Mouse (Mus musculus): ENCODE data around the gene Ppp1r12a. TPM values are rescaled to one million over a fixed set of nuclear protein-coding genes. Genes with fewer than 3 reads are reported as not detected.
A peak's percentile ranks its signal among the peaks of the same experiment; 100 is the strongest.

The Ppp1r12a gene
- polyA plus RNA-seq, 1 experiment from 2014 or later: 108 TPM

GRCm38 (mm10) chr10:108162297-108163020, 466 bp downstream of the Ppp1r12a start:
- H3K27me3 ChIP-seq (ENCODE audit: insufficient read depth, low read length): no peaks in the 10 kb centered on the region
- peak; percentile 35 for ATAC-seq (ENCODE audit: insufficient read depth)
- H3K9ac ChIP-seq: peak overlapping the region; percentile 99
- no peak for TF ChIP-seq CTCF (IDR thresholded peaks at IDR 0.05; ENCODE audit: low read depth)
- peak overlapping the region; percentile 83 for H3K4me2 ChIP-seq
- DNase-seq: no peak
- peak overlapping the region; percentile 97 for H3K4me3 ChIP-seq (ENCODE audit: low read depth, low read length)
- H3K27ac ChIP-seq (ENCODE audit: low read depth): peak overlapping the region; percentile 99
- peaks cover 19% of the 10 kb centered on the region for H3K4me1 ChIP-seq (ENCODE audit: insufficient read depth)
- H3K9me3 ChIP-seq (ENCODE audit: low read depth, low read length): no peaks in the 10 kb centered on the region
- 0% methylated on average over 71 of the region's 79 CpGs for WGBS
- no peaks in the 10 kb centered on the region for H3K36me3 ChIP-seq (ENCODE audit: insufficient read depth)

DNA sequence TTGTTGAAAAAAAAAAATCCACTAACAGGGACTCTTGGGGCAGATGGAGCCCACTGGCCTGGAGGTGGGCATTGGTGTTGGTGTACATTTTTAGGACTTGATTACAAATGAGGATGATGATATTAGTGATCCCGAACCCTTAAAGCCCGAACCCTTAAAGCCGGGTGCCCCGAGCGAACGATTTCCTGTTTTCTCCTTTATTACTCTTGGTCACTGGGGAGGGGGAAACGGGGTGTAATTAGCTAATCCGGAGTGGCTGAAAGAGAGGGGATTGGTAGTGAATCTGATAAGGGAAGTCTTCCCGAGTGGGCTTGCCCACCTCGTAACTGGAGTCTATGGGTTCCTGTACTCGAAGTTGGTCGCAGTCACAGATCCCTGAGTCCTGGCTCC, 1.0 kb downstream of the Ppp1r12a start:
- peak overlapping the region; percentile 97 for H3K4me3 ChIP-seq (ENCODE audit: low read depth, low read length)
- 0% methylated on average over 12 of the region's 12 CpGs for WGBS
- peak; percentile 53 for DNase-seq
- peaks cover 19% of the 10 kb centered on the region for H3K4me1 ChIP-seq (ENCODE audit: insufficient read depth)
- no peak for ATAC-seq (ENCODE audit: insufficient read depth)
- H3K27ac ChIP-seq (ENCODE audit: low read depth): peak overlapping the region; percentile 99
- H3K27me3 ChIP-seq (ENCODE audit: insufficient read depth, low read length): no peaks in the 10 kb centered on the region
- no peak for TF ChIP-seq CTCF (IDR thresholded peaks at IDR 0.05; ENCODE audit: low read depth)
- peak overlapping the region; percentile 83 for H3K4me2 ChIP-seq
- H3K36me3 ChIP-seq (ENCODE audit: insufficient read depth): no peaks in the 10 kb centered on the region
- no peaks in the 10 kb centered on the region for H3K9me3 ChIP-seq (ENCODE audit: low read depth, low read length)
- peak overlapping the region; percentile 99 for H3K9ac ChIP-seq

DNA sequence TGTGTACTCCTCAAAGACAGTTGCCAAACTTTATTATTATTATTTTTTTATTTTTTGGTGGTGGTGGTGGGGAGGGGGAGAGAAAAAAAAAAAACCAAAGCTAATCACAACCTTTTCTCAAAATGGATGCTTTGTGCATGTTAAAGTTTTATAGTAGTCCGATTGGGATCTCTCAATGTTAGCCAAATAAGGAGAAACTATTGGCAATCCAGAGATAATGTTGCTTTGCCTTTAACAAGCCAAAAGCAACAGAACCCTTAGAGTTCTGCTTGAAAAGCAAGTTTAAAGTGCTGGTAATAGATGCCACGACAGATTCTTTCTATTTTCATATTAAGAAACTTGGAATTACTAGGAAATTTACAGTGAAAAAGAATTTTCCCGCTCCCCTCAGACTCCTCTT, 1.5 kb downstream of the Ppp1r12a start:
- no peak for TF ChIP-seq CTCF (IDR thresholded peaks at IDR 0.05; ENCODE audit: low read depth)
- peak overlapping the region; percentile 99 for H3K27ac ChIP-seq (ENCODE audit: low read depth)
- H3K27me3 ChIP-seq (ENCODE audit: insufficient read depth, low read length): no peaks in the 10 kb centered on the region
- H3K4me1 ChIP-seq (ENCODE audit: insufficient read depth): peaks cover 19% of the 10 kb centered on the region
- 0 out of 2 replicates have a peak, but pooled peaks cover 3% of the 10 kb centered on the region for H3K36me3 ChIP-seq (ENCODE audit: insufficient read depth)
- WGBS: 8% methylated on average over 3 of the region's 3 CpGs
- H3K9ac ChIP-seq: peak overlapping the region; percentile 99
- no peaks in the 10 kb centered on the region for H3K9me3 ChIP-seq (ENCODE audit: low read depth, low read length)
- peak; percentile 19 for DNase-seq
- peak overlapping the region; percentile 97 for H3K4me3 ChIP-seq (ENCODE audit: low read depth, low read length)
- ATAC-seq (ENCODE audit: insufficient read depth): no peak
- H3K4me2 ChIP-seq: peak overlapping the region; percentile 83

- H3K4me2 ChIP-seq: no peak overlapping the region
- no peak for ATAC-seq (ENCODE audit: insufficient read depth)
- peaks cover 19% of the 10 kb centered on the region for H3K4me1 ChIP-seq (ENCODE audit: insufficient read depth)
- TF ChIP-seq CTCF (IDR thresholded peaks at IDR 0.05; ENCODE audit: low read depth): no peak
- no peaks in the 10 kb centered on the region for H3K9me3 ChIP-seq (ENCODE audit: low read depth, low read length)
- DNase-seq: no peak
- H3K4me3 ChIP-seq (ENCODE audit: low read depth, low read length): no peak overlapping the region
- 0 out of 2 replicates have a peak, but pooled peaks cover 3% of the 10 kb centered on the region for H3K36me3 ChIP-seq (ENCODE audit: insufficient read depth)
- 68% methylated on average over 5 of the region's 5 CpGs for WGBS
- no peak overlapping the region for H3K9ac ChIP-seq
- no peaks in the 10 kb centered on the region for H3K27me3 ChIP-seq (ENCODE audit: insufficient read depth, low read length)
- no peak overlapping the region for H3K27ac ChIP-seq (ENCODE audit: low read depth)
Observed at GRCm38 (mm10) chr10:108167823-108168222, 5.8 kb downstream of the Ppp1r12a start.

DNA sequence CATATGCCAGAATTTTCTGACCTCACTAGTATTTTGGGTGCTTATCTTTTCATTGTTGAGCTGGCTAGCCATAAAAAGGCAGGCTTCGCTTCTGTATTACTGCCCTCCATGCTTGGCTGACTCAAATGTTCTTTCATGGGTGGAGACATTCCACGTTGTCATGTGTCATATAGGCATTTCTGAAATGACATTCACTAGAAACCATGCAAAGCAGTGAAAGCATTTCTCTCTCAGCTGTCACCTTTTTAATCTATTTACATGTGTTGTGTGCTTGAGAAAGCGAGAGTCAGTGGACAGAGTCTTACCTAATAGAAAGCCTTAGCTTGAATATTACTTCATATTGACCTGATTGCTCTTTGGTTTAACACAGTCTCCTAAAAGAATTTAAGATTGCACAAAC, 8.8 kb downstream of the Ppp1r12a start:
- Histone ChIP-seq H3K4me1 (ENCODE audit: insufficient read depth) (peaks cover 8% of the 10 kb centered on the region; the same call in 1 of the 2 replicates), H3K27ac (ENCODE audit: low read depth) (no peak overlapping the region), H3K4me3 (ENCODE audit: low read depth, low read length) (no peak overlapping the region), H3K36me3 (ENCODE audit: insufficient read depth) (0 out of 2 replicates have a peak, but pooled peaks cover 3% of the 10 kb centered on the region), H3K27me3 (ENCODE audit: insufficient read depth, low read length) (no peaks in the 10 kb centered on the region), H3K9me3 (ENCODE audit: low read depth, low read length) (no peaks in the 10 kb centered on the region), H3K9ac (no peak overlapping the region), H3K4me2 (no peak overlapping the region)
- WGBS: 74% methylated on average over 3 of the region's 3 CpGs
- ATAC-seq (ENCODE audit: insufficient read depth) (no peak), DNase-seq (no peak)
- TF ChIP-seq CTCF (IDR thresholded peaks at IDR 0.05; ENCODE audit: low read depth): no peak

- ATAC-seq (ENCODE audit: insufficient read depth) (no peak), DNase-seq (no peak)
- no peak overlapping the region for H3K9ac ChIP-seq
- H3K27ac ChIP-seq (ENCODE audit: low read depth): no peak overlapping the region
- no peaks in the 10 kb centered on the region for H3K9me3 ChIP-seq (ENCODE audit: low read depth, low read length)
- 68% methylated on average over 3 of the region's 3 CpGs for WGBS
- no peak overlapping the region for H3K4me2 ChIP-seq
- 0 out of 2 replicates have a peak, but pooled peaks cover 3% of the 10 kb centered on the region for H3K36me3 ChIP-seq (ENCODE audit: insufficient read depth)
- no peak for TF ChIP-seq CTCF (IDR thresholded peaks at IDR 0.05; ENCODE audit: low read depth)
- no peaks in the 10 kb centered on the region for H3K27me3 ChIP-seq (ENCODE audit: insufficient read depth, low read length)
- H3K4me3 ChIP-seq (ENCODE audit: low read depth, low read length): no peak overlapping the region
- peaks cover 5% of the 10 kb centered on the region; the same call in 1 of the 2 replicates for H3K4me1 ChIP-seq (ENCODE audit: insufficient read depth)
Observed at GRCm38 (mm10) chr10:108171637-108172036, 9.6 kb downstream of the Ppp1r12a start.

GRCm38 (mm10) chr10:108172817-108173563, 11.0 kb downstream of the Ppp1r12a start:
- no peak overlapping the region for H3K27ac ChIP-seq (ENCODE audit: low read depth)
- no peak overlapping the region for H3K4me2 ChIP-seq
- H3K4me3 ChIP-seq (ENCODE audit: low read depth, low read length): no peak overlapping the region
- H3K9me3 ChIP-seq (ENCODE audit: low read depth, low read length): no peaks in the 10 kb centered on the region
- H3K27me3 ChIP-seq (ENCODE audit: insufficient read depth, low read length): no peaks in the 10 kb centered on the region
- ATAC-seq (ENCODE audit: insufficient read depth) (no peak), DNase-seq (no peak)
- H3K9ac ChIP-seq: no peak overlapping the region
- no peak for TF ChIP-seq CTCF (IDR thresholded peaks at IDR 0.05; ENCODE audit: low read depth)
- 0 out of 2 replicates have a peak, but pooled peaks cover 3% of the 10 kb centered on the region for H3K36me3 ChIP-seq (ENCODE audit: insufficient read depth)
- 61% methylated on average over 6 of the region's 6 CpGs for WGBS
- 0 out of 2 replicates have a peak, but pooled peaks cover 3% of the 10 kb centered on the region for H3K4me1 ChIP-seq (ENCODE audit: insufficient read depth)

Data from lung, embryonic 14.5 days (tissue).